Mouse (Mus musculus) spleen, adult 2 months (tissue): ENCODE results near the gene Thoc5. TPM values are rescaled to one million over a fixed set of nuclear protein-coding genes. Genes with fewer than 3 reads are reported as not detected.

Experiments used
- DNase-seq, 2 experiments: peaks; one replicate each; pipeline versions ENCODE4 v3.0.0 to v3.0.0-alpha.2; 2012 to 2021; ENCODE audit warnings: low spot score in 2 of 2, low read depth in 1 of 2
- H3K27ac ChIP-seq: fragments of 200-500 bp; 2 replicates; pipeline ENCODE4 v1.5.1; 2012; ENCODE audit warnings: low read length, inconsistent platforms; ENCODE audit not compliant: insufficient read depth
- H3K27me3 ChIP-seq: fragments of 200-500 bp; 2 replicates; pipeline ENCODE4 v1.6.1; 2012; ENCODE audit warnings: mild to moderate bottlenecking, moderate library complexity, low read length, inconsistent platforms; ENCODE audit not compliant: control insufficient read depth, insufficient read depth
- H3K36me3 ChIP-seq: fragments of 200-500 bp; 2 replicates; pipeline ENCODE4 v1.6.1; 2012; ENCODE audit warnings: mild to moderate bottlenecking, low read length, inconsistent platforms; ENCODE audit not compliant: control insufficient read depth, insufficient read depth
- H3K4me1 ChIP-seq: fragments of 200-500 bp; 2 replicates; pipeline ENCODE4 v1.6.1; 2011; ENCODE audit warnings: inconsistent platforms; ENCODE audit not compliant: control insufficient read depth, insufficient read depth, insufficient read length
- H3K4me3 ChIP-seq: fragments of 200-500 bp; 2 replicates; pipeline ENCODE4 v1.5.1; 2011; ENCODE audit warnings: mild to moderate bottlenecking, inconsistent platforms; ENCODE audit not compliant: insufficient read depth, insufficient read length; ENCODE audit errors: extremely low read depth
- CTCF ChIP-seq: fragments of 200-500 bp; IDR thresholded peaks from 2 replicates; pipeline ENCODE4 v1.5.1; 2011; ENCODE audit warnings: mild to moderate bottlenecking, inconsistent platforms; ENCODE audit not compliant: insufficient read depth, insufficient read length, insufficient replicate concordance; ENCODE audit errors: extremely low read depth
- POLR2A ChIP-seq: fragments of 200-500 bp; IDR thresholded peaks from 2 replicates; pipeline ENCODE4 v1.6.1; 2011; ENCODE audit warnings: low read depth, low read length, inconsistent platforms
- WGBS: fragments of 180-500 bp; shearing (Covaris S2); methylation state at CpG from one replicate; pipeline ENCODE4 v1.1.7; 2018; 5-methylcytosine and 5-hydroxymethylcytosine counted together
- polyA plus RNA-seq: library from polyadenylated mRNA; depleted of rRNA; stranded (reverse); fragments of >200 nt; gene quantifications from 2 replicates; pipeline ENCODE4 v1.2.3, GENCODE M21; 2012

Thoc5 gene
- polyA plus RNA-seq, 1 experiment, result 13.8 TPM

- Histone ChIP-seq H3K27ac (peak overlapping the region; percentile 30; the same call in 1 of the 2 replicates), H3K27me3 (peaks cover 17% of the 10 kb centered on the region), H3K36me3 (no peaks in the 10 kb centered on the region), H3K4me3 (peak overlapping the region; percentile 65), H3K4me1 (peaks cover 10% of the 10 kb centered on the region)
- peak; percentile 55 to 60 for DNase-seq
- TF ChIP-seq POLR2A, result no peak; the same call in 1 of the 2 replicates
- 0 out of 2 replicates have a peak, but pooled peaks have one; percentile 10 for TF ChIP-seq CTCF
- under 1% methylated on average over 120 of the region's 120 CpGs for WGBS
These were observed 52.1 kb downstream of the Thoc5 start for GRCm38 (mm10) chr11:4946947-4947812.

- no peaks in the 10 kb centered on the region for H3K36me3 ChIP-seq
- peak within 1 kb of the TSS; percentile 30; the same call in 1 of the 2 replicates for H3K27ac ChIP-seq
- H3K4me1 ChIP-seq, result peaks cover 10% of the 10 kb centered on the region
- no peak for TF ChIP-seq CTCF
- TF ChIP-seq POLR2A, result no peak
- 1% methylated on average over 41 of the region's 41 CpGs for WGBS
- peaks cover 17% of the 10 kb centered on the region for H3K27me3 ChIP-seq
- peak within 1 kb of the TSS; percentile 65 for H3K4me3 ChIP-seq
- no peak for DNase-seq
These were observed 52.7 kb downstream of the Thoc5 start, which contains the start of gene Nefh for GRCm38 (mm10) chr11:4947813-4948174. Nefh (minus strand) TSS chr11:4948064.

GRCm38 (mm10) chr11:4948792-4949191 lies 53.7 kb downstream of the Thoc5 start:
- no peaks in the 10 kb centered on the region for H3K36me3 ChIP-seq
- peaks cover 17% of the 10 kb centered on the region for H3K27me3 ChIP-seq
- H3K27ac ChIP-seq, result no peak overlapping the region
- no peak for TF ChIP-seq POLR2A
- TF ChIP-seq CTCF, result no peak
- WGBS, result 55% methylated on average over 8 of the region's 8 CpGs
- no peak for DNase-seq
- H3K4me1 ChIP-seq, result peaks cover 10% of the 10 kb centered on the region
- H3K4me3 ChIP-seq, result no peak overlapping the region

- no peak overlapping the region for H3K27ac ChIP-seq
- H3K36me3 ChIP-seq, result no peaks in the 10 kb centered on the region
- no peak for DNase-seq
- peaks cover 17% of the 10 kb centered on the region for H3K27me3 ChIP-seq
- WGBS, result 36% methylated on average over 23 of the region's 23 CpGs
- H3K4me3 ChIP-seq, result no peak overlapping the region
- H3K4me1 ChIP-seq, result peaks cover 10% of the 10 kb centered on the region
- no peak for TF ChIP-seq POLR2A
- no peak for TF ChIP-seq CTCF
These were observed 54.3 kb downstream of the Thoc5 start for GRCm38 (mm10) chr11:4949256-4950044.

GRCm38 (mm10) chr11:4953401-4953800 lies 58.3 kb downstream of the Thoc5 start:
- Histone ChIP-seq H3K27me3 (peaks cover 4% of the 10 kb centered on the region), H3K27ac (no peak overlapping the region), H3K4me1 (no peaks in the 10 kb centered on the region; the same call in 1 of the 2 replicates), H3K4me3 (no peak overlapping the region), H3K36me3 (no peaks in the 10 kb centered on the region)
- TF ChIP-seq CTCF (no peak), POLR2A (no peak)
- no peak for DNase-seq
- 39% methylated on average over 6 of the region's 6 CpGs for WGBS

- Histone ChIP-seq H3K4me3 (no peak overlapping the region), H3K27me3 (no peaks in the 10 kb centered on the region; the same call in 1 of the 2 replicates), H3K36me3 (no peaks in the 10 kb centered on the region), H3K4me1 (no peaks in the 10 kb centered on the region), H3K27ac (no peak overlapping the region)
- TF ChIP-seq CTCF (no peak), POLR2A (no peak)
- WGBS, result 22% methylated on average over 8 of the region's 8 CpGs
- no peak for DNase-seq
These were observed 58.8 kb downstream of the Thoc5 start for GRCm38 (mm10) chr11:4953918-4954317.
